Mouse (Mus musculus): ENCODE measurements around the gene Pkd1l2. TPM values are rescaled to one million over a fixed set of nuclear protein-coding genes. Genes with fewer than 3 reads are reported as not detected.

Pkd1l2 gene
- 0.09 and 0.45 TPM in 2 replicates for polyA plus RNA-seq (2012)

DNA sequence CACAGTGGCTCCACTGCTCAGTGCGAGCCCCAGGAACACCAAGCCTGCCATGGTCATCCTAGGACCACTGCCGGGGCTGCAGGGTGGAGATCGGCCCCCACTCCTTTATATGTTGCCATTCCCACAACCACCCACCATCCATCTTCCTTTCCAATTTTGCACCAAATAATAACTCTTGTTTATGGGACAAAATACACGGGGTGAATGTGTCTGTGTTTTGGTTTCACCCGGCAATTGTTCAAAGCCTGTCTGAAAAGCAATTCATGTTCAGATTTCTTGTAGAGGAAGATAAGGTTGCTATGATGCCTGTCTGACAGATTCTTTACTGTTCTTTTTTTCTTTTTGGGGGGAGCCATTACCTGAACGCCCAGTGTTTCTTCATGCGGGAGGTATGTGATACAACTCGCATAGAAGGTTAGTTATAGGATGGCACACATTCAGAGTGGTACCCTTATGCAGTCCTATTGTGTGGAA lies at the start of gene Pkd1l2:
Gene Pkd1l2 (minus strand): TSS at position 51 of the 474 bp plus-strand sequence.

DNA sequence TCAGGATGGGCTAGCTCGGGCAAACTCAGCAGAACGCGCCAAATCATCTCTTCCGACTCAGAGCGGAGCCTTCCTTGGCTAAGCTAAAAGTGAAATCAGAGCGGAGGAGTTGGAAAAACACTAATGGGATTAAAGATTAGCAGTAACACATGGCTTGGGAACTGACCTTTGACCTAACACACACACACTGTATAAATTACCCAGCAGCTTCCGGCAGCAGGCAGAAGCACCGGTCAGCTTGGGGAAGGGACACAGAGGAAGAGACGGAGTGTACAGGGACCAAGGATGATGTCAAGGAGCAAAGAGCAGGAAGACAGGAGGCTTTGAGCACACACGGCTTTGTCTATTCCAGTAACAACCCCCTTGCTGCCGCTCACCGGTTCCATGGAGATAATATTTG lies 13.4 kb upstream of the Pkd1l2 start, which contains the start of gene Bco1:
Gene Bco1 (plus strand): TSS at position 208 of the 400 bp plus-strand sequence.

DNA sequence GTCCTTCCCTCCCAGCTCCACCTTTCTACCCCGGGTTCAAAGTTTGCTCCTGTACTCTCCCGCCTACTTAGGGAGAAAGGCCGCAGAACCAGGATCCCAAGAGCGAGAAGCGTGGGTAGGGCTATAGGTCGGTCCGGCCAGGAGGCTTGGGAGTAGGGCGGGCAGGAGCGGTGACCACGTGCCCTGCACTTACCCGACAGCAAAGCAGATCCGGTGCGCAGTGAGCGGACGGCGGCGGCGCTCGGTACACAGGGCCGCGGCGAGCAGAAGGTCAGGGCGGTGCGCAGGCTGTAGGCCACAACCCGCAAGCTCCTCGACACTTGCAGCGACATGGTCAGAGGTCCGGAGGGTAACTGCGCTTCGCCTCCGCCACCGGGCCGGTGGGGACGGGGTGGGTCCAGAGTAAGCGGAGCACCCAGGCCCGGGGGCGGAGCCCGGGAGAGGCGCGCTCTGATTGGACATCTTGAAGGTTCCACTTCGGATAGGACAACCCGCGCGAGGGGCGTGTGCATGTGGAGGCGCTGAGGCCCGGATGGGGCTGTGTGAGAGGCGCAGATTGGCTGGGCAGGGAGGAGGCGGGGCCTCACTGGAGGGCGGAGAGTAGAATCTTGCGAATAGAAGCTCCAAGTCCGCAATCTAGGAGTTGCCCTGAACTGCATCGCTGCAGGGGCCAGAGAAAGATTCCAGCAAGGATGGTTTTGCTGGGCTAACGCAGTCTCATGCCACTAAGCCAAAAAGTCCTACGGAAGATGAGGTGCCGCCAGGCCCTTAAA lies 89.0 kb downstream of the Pkd1l2 start, which contains the start of gene Gcsh:
Gene Gcsh (minus strand): TSS at position 443 of the 773 bp plus-strand sequence.

DNA sequence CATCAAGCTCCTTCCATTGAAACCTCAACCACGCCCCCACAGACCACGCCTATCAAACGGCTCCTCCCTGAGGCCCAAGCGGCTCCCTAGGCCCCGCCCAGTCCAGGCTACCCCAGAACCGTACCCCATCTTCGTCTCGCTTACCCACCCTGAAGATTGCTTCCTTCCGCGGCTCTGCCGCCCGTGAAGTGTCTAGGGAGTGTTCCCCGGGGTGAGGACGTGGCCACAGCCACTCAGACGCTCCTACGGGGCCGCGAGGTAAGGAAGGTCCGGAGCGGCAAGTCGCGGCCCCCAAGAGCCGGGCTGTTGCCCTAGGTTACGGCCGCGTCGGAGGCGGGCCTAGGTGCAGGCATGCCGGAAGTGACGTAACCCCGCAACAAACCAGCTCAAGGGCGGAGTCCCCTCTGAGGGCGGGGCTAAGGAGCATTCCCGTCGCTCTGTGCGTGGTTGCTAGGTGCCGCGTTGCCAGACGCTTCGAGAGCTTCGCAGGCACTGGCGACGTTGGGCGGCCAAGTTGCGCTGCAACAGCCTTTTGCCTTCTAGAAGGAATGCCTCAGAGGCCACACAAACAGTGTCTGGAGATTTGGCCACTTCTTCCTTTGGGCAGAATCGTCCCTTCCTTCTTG lies 103.5 kb downstream of the Pkd1l2 start, which contains the start of gene 1700030J22Rik:
Gene 1700030J22Rik (minus strand): TSS at position 329 of the 626 bp plus-strand sequence.

Other genes starting within 250 kb of the Pkd1l2 start
- gene Cmc2, start 161.0 kb downstream of the Pkd1l2 start, polyA plus RNA-seq (2012), result 38.7 and 40.3 TPM in 2 replicates
- gene Cenpn, start 160.7 kb downstream of the Pkd1l2 start, polyA plus RNA-seq (2012), result 5.5 and 6.7 TPM in 2 replicates
- 4.5 and 6.1 TPM in 2 replicates for gene Atmin, start 139.1 kb downstream of the Pkd1l2 start, polyA plus RNA-seq (2012)
- gene 1700030J22Rik, start 103.5 kb downstream of the Pkd1l2 start, polyA plus RNA-seq (2012), result 0.63 and 0.92 TPM in 2 replicates
- 12.2 and 12.9 TPM in 2 replicates for gene Gcsh, start 88.9 kb downstream of the Pkd1l2 start, polyA plus RNA-seq (2012)
- gene Bco1, start 13.4 kb upstream of the Pkd1l2 start, polyA plus RNA-seq (2012), result 0.04 TPM in 1 of 2 replicates, not detected in the other
- gene Gan, start 75.7 kb upstream of the Pkd1l2 start, polyA plus RNA-seq (2012), result 1.4 and 1.5 TPM in 2 replicates
- gene Cmip, start 174.6 kb upstream of the Pkd1l2 start, polyA plus RNA-seq (2012), result 120 and 137 TPM in 2 replicates

Data from megakaryocyte-erythroid progenitor cell, adult 5 weeks (primary cell).